Mouse (Mus musculus): Measurements from ENCODE around the gene Elmod1. TPM values are rescaled to one million over a fixed set of nuclear protein-coding genes. Genes with fewer than 3 reads are reported as not detected.

Elmod1 gene
- polyA plus RNA-seq, 1 experiment from 2014 or later: 4.5 TPM

Other genes with a start within 250 kb of the Elmod1 start
- 6.4 and 6.7 TPM in 2 replicates for gene Slc35f2, start 203.8 kb downstream of the Elmod1 start, polyA plus RNA-seq (2015; fragmentation: Nextera tagmentation; extraction: Ambion mirVana)
- 72.5 and 86.0 TPM in 2 replicates for gene Sln, start 125.1 kb downstream of the Elmod1 start, polyA plus RNA-seq (2015; fragmentation: Nextera tagmentation; extraction: Ambion mirVana)
- gene Tnfaip8l3, start 93.1 kb upstream of the Elmod1 start, polyA plus RNA-seq (2015; fragmentation: Nextera tagmentation; extraction: Ambion mirVana): 1.0 and 1.2 TPM in 2 replicates